Mouse (Mus musculus) C2C12 (cell line): ENCODE results near the gene Xpnpep1. TPM values are rescaled to one million over a fixed set of nuclear protein-coding genes. Genes with fewer than 3 reads are reported as not detected.

Experiments used
- H3K27me3 ChIP-seq: one replicate; pipeline ENCODE4 v1.6.1; 2011; ENCODE audit not compliant: control insufficient read depth, insufficient read depth, insufficient read length
- H3K36me3 ChIP-seq: one replicate; pipeline ENCODE4 v1.6.1; 2011; ENCODE audit not compliant: control insufficient read depth, insufficient read depth
- H3K4me3 ChIP-seq: one replicate; pipeline ENCODE4 v1.5.1; 2011; ENCODE audit warnings: mild to moderate bottlenecking, control low read depth; ENCODE audit not compliant: poor library complexity, insufficient read depth, severe bottlenecking
- H3K79me2 ChIP-seq: one replicate; pipeline ENCODE4 v1.6.1; 2011; ENCODE audit not compliant: control insufficient read depth, insufficient read depth
- H3K79me3 ChIP-seq: one replicate; pipeline ENCODE4 v1.6.1; 2011; ENCODE audit warnings: low read depth, control low read depth
- H3ac ChIP-seq: one replicate; pipeline ENCODE3; 2011; ENCODE audit warnings: low read depth; ENCODE audit not compliant: control insufficient read depth, insufficient read length
- CEBPB ChIP-seq: IDR thresholded peaks from one replicate; pipeline ENCODE4 v1.6.1; 2011; ENCODE audit warnings: low read depth, mild to moderate bottlenecking, control low read depth, moderate library complexity
- CTCF ChIP-seq: IDR thresholded peaks from one replicate; pipeline ENCODE4 v1.5.1; 2011; ENCODE audit not compliant: control insufficient read depth, insufficient read depth, insufficient read length
- FOSL1 ChIP-seq: IDR thresholded peaks from one replicate; pipeline ENCODE4 v1.8.0; 2011; ENCODE audit warnings: mild to moderate bottlenecking, low read length; ENCODE audit not compliant: poor library complexity, insufficient read depth, severe bottlenecking
- MAX ChIP-seq: IDR thresholded peaks from one replicate; pipeline ENCODE4 v1.6.1; 2011; ENCODE audit warnings: mild to moderate bottlenecking, control low read depth
- MYOD1 ChIP-seq: IDR thresholded peaks from one replicate; pipeline ENCODE4 v1.6.1; 2011; ENCODE audit warnings: low read depth; ENCODE audit not compliant: control insufficient read depth, insufficient read length
- MYOG ChIP-seq: IDR thresholded peaks from one replicate; pipeline ENCODE4 v1.6.1; 2011; ENCODE audit not compliant: control insufficient read depth, insufficient read length; ENCODE audit errors: extremely low read depth
- USF1 ChIP-seq: IDR thresholded peaks from one replicate; pipeline ENCODE4 v1.6.1; 2011; ENCODE audit warnings: low read depth, mild to moderate bottlenecking, control low read depth, moderate library complexity
- polyA plus RNA-seq: library from polyadenylated mRNA; unstranded; fragments of >200 nt; fragmentation: generic; extraction: Trizol; gene quantifications from one replicate; pipeline ENCODE4 v1.2.1, GENCODE M21; 2012; ENCODE audit warnings: missing spikeins

Gene Xpnpep1
- polyA plus RNA-seq, 1 experiment: 132 TPM

DNA sequence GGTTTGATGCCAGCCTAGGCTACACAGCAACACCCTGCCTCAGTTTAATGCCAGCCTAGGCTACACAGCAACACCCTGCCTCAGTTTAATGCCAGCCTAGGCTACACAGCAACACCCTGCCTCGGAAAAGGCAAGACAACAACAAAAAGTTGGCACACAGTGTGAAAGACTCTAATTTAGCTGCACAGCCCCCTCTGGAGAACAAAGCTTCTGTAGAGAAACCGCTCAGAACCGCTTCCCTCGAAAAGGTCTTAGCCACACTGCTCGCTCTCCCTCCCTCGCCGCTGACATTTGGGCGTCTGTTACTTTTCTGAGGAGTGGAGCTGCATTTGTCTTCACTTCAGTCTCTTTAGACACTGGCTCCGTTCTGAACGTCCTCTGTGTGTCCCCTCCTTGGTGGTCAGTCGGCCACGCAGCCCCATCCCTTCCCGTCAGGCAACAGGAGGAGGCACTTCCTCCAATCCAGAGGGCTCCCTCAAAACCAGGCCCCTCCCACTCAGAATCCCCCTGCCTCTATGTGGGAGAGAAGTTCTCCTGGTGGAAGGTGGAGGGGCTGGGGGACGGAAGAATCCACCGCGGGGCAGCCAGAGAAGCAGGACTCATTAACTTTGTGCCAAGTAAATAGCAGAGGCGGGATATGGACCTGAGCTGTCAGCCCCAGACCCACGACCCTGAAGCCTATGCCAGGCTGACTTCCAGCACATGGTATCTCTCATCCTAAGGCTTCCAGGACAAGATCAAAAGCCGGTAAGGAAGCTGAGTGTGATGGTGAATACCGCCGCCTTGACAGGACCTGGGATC lies 24.9 kb downstream of the Xpnpep1 start:
- no peak overlapping the region for H3ac ChIP-seq
- H3K79me2 ChIP-seq: peaks cover 6% of the 10 kb centered on the region
- H3K4me3 ChIP-seq: no peak overlapping the region
- H3K36me3 ChIP-seq: peaks cover 11% of the 10 kb centered on the region
- H3K27me3 ChIP-seq: no peaks in the 10 kb centered on the region
- no peak for TF ChIP-seq CTCF
- no peak for TF ChIP-seq MAX
- no peaks in the 10 kb centered on the region for H3K79me3 ChIP-seq

DNA sequence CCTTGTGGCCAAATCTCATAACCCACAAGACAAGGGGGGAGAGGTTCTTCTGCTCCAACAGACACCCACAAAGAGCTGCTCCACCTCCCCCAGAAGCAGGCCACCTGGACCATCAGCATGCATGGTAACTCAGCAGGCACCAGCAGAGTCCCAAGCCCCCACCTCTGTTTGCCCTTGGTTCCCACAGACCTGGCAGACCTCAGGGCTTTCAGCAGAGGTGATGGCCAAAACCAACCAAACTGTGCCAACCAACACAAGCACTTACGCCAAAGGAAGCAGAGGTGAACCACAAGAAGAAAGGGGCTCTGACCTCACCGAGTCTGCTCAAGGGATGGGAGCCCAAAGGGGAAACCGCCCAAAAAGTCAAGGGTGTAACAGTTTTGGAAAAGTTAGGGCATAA lies 26.3 kb downstream of the Xpnpep1 start:
- Histone ChIP-seq H3ac (no peak overlapping the region), H3K79me3 (no peaks in the 10 kb centered on the region), H3K27me3 (no peaks in the 10 kb centered on the region), H3K36me3 (peaks cover 7% of the 10 kb centered on the region), H3K79me2 (no peaks in the 10 kb centered on the region), H3K4me3 (no peak overlapping the region)
- TF ChIP-seq MYOD1: no peak
- TF ChIP-seq USF1: no peak
- no peak for TF ChIP-seq CTCF
- no peak for TF ChIP-seq FOSL1
- TF ChIP-seq MYOG: no peak
- TF ChIP-seq MAX: no peak
- TF ChIP-seq CEBPB: no peak

DNA sequence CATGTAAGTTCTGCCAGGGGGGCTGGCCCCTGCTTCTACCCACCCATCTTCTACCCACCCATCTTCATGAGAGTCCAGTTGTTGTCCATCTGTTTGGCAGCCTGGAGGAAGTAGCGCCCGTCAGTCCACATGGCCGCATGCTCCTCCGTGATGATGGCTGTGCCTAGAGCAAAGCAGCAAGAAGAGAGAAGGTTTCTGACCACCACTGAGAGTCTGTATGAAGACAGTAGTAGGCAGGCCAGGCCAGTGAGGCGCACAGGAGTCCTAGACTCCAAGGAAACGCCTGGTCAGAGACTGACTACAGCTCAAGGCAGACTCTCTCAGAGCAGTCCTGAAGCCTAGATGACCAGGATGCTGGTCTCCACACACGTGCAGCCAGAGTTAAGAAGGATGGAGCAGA lies 26.7 kb downstream of the Xpnpep1 start:
- no peak overlapping the region for H3ac ChIP-seq
- peaks cover 7% of the 10 kb centered on the region for H3K36me3 ChIP-seq
- TF ChIP-seq FOSL1 (no peak), MYOG (no peak), MAX (no peak), MYOD1 (no peak), CEBPB (no peak), USF1 (no peak), CTCF (no peak)
- H3K79me3 ChIP-seq: no peaks in the 10 kb centered on the region
- H3K79me2 ChIP-seq: no peaks in the 10 kb centered on the region
- H3K4me3 ChIP-seq: no peak overlapping the region
- no peaks in the 10 kb centered on the region for H3K27me3 ChIP-seq

DNA sequence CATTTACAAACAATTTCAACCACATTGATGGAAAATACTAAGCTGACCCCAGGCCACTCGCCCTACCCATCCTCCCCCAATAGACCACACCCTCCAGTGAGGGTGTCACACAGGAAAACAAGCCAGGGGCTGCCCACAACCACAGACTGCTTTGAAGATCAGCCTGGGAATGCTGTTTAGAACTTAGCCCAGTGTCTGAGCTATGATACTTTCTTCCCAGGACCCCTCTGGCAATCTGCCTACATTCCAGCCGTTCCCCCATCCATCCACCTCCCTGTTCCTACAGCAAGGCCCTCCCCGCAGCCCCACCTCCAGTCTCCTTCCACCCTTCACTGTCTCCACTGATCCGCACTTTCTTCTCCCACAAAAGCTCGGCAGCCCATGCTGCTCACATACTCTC lies 29.1 kb downstream of the Xpnpep1 start:
- TF ChIP-seq USF1 (no peak), CEBPB (no peak), MAX (no peak), FOSL1 (no peak), MYOG (no peak), CTCF (no peak), MYOD1 (no peak)
- Histone ChIP-seq H3K79me3 (no peaks in the 10 kb centered on the region), H3ac (no peak overlapping the region), H3K27me3 (no peaks in the 10 kb centered on the region), H3K4me3 (no peak overlapping the region), H3K36me3 (peaks cover 22% of the 10 kb centered on the region), H3K79me2 (no peaks in the 10 kb centered on the region)

DNA sequence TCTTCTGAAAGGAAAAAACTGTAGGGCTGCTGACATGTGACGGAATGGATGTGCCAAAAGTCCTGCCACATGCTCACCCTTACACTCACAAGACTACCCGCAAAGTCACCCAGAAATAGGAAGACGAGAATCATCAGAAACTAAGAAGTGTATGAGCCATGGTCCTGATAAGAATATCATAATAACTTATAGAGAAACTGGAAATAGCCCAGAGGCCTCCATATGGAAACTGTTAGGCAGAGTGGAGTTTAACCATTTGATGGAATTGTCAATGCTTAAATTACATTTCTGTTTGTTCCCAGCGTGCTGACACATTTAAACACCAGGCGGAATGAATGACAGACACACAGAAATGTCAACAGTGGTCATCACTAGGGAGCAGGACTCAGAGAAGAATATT lies 31.1 kb downstream of the Xpnpep1 start:
- Histone ChIP-seq H3K36me3 (peaks cover 16% of the 10 kb centered on the region), H3K79me2 (no peaks in the 10 kb centered on the region), H3K4me3 (no peak overlapping the region), H3K27me3 (no peaks in the 10 kb centered on the region), H3ac (no peak overlapping the region), H3K79me3 (no peaks in the 10 kb centered on the region)
- no peak for TF ChIP-seq MYOG
- TF ChIP-seq MYOD1: no peak
- TF ChIP-seq CEBPB: no peak
- TF ChIP-seq FOSL1: no peak
- no peak for TF ChIP-seq CTCF
- TF ChIP-seq MAX: no peak
- TF ChIP-seq USF1: no peak

DNA sequence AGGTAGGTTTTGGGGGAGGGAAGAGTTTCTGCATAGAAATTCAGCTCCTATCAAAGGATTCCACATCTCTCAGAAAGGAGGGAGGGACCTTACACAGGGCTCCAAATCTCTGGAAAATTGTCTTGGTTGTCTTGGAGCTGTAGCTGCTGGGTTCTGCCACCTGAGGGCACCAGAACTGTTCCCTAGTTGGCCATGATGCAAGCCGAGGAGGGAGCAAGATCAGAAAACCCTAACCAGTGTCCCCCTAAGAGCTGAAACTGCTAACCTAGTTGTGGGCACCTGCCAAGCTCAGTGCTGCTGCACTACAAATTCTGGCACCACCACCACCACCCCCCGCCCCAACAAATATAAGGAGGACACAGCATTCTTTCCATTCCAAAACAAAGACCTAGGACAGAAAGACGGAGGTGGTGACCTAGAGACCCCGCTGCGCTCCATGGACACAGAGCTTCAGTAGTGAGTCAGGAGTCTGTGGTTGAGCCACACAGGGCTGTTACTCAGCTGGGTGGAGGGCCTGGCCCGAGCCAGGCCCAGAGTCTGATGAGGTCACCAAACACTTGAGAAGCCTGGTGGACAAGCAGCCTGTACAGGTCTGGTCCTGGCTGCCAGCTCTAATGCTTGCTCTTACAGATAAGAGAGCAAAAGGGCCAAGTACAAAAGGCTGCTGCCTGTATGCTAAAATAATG lies 31.9 kb downstream of the Xpnpep1 start:
- H3K79me2 ChIP-seq: no peaks in the 10 kb centered on the region
- H3K36me3 ChIP-seq: peaks cover 18% of the 10 kb centered on the region
- H3ac ChIP-seq: no peak overlapping the region
- TF ChIP-seq USF1: no peak
- no peak for TF ChIP-seq MAX
- no peak for TF ChIP-seq FOSL1
- TF ChIP-seq CTCF: peak; percentile 1
- TF ChIP-seq MYOD1: no peak
- TF ChIP-seq CEBPB: no peak
- no peak for TF ChIP-seq MYOG
- no peaks in the 10 kb centered on the region for H3K79me3 ChIP-seq
- no peaks in the 10 kb centered on the region for H3K27me3 ChIP-seq
- no peak overlapping the region for H3K4me3 ChIP-seq
